Mouse (Mus musculus) limb, embryonic 10.5 days (tissue): ENCODE results near the gene Nmrk1. TPM values are rescaled to one million over a fixed set of nuclear protein-coding genes. Genes with fewer than 3 reads are reported as not detected.

Experiments
- polyA plus RNA-seq: library from polyadenylated mRNA; unstranded; fragments of >200 nt; fragmentation: Nextera tagmentation; extraction: Ambion mirVana; gene quantifications from 2 replicates; pipeline ENCODE4 v1.2.1, GENCODE M21; 2016

The Nmrk1 gene
- polyA plus RNA-seq, 1 experiment from 2014 or later = 9.0 TPM

Other genes starting within 250 kb of the Nmrk1 start
- gene Ostf1, start 127 bp upstream of the Nmrk1 start, polyA plus RNA-seq = 31.9 and 32.0 TPM in 2 replicates
- 30.4 and 33.3 TPM in 2 replicates for gene Carnmt1, start 38.8 kb downstream of the Nmrk1 start, polyA plus RNA-seq
- gene D030056L22Rik, start 81.2 kb downstream of the Nmrk1 start, polyA plus RNA-seq = 26.7 and 26.8 TPM in 2 replicates
- gene Trpm6, start 118.0 kb downstream of the Nmrk1 start, polyA plus RNA-seq = 0.23 and 0.73 TPM in 2 replicates